Mouse (Mus musculus) retina, embryonic 14.5 days (tissue): ENCODE results near the gene Gm11172.
"Not testable (repeated sequence)": the region's sequence is repeated elsewhere in the genome, so short reads cannot be mapped to it uniquely, and the experiment has no call there.

Source experiments
- DNase-seq: peaks from one replicate; pipeline ENCODE4 v3.0.0-alpha.2; 2015; ENCODE audit warnings: low spot score

Gm11172 gene

DNA sequence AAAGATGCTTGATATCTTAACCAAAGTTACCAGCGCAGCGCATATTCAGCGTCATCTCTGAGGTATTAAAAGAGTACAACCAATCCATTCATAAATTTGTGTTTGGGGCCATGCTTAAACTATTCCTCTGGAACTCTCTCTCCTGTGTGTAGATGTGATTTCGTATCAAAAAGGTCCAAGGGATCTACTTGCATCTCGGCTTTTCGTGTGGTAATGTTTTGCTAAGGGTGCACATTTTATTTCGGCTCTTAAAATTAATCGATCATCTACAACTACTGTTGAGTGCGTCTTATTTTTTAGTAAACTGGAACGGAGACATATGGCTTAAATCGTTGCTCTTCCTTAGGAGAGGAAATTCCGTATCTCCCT, 21.8 kb downstream of the Gm11172 start:
- DNase-seq = no peak

DNA sequence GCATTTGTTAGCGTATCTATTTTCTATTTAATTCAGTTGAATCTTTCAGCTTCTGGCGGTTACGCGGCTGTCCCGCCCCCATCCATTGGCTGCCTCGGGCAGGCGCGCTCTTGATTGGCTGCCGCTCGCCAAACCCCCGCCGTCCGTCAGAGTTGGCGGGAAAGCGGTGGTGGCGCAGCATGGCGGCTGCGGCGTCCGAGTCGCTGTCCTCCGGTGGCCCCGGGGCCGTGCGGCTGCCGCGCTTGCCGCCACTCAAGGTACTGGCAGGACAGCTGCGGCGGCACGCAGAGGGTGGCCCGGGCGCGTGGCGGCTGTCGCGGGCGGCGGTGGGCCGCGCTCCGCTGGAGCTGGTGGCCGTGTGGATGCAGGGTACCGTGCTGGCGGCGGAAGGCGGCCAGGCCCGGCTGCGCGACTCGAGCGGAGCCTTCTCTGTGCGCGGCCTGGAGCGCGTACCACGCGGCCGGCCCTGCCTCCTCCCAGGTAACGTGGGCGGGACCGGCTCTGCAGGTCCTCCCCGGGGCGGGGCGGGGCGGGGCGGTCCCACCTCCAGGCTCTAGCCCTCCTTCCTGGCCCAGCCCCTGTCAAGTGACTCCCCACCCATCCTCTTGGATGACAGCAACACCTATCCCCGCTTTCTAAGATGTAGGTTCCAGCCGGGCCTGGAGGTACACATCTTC, 22.3 kb downstream of the Gm11172 start, which contains the start of gene Rmi2:
Gene Rmi2, plus strand, starts transcription at position 149 of the 677 bp plus-strand sequence.
- peak; percentile 91 for DNase-seq

DNA sequence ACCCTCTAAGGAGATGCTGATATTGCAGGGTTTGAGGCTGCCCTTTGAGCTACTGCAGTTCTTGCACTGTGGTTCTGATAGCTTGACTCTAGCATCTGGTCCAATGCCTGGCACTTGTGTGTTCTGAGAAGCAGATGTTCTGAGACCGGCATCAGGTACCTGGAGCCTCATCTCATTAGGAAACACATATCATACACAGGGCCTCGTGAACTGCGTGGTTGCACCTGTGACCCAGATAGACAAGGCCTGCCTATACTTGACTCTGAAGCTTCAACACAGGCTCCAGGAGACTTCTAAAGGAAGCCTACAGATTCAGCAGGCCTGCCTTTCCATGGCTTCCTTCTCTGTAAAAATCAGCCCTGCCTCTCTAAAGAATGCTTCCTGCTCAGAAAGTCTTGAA, 23.7 kb downstream of the Gm11172 start:
- DNase-seq = no peak

DNA sequence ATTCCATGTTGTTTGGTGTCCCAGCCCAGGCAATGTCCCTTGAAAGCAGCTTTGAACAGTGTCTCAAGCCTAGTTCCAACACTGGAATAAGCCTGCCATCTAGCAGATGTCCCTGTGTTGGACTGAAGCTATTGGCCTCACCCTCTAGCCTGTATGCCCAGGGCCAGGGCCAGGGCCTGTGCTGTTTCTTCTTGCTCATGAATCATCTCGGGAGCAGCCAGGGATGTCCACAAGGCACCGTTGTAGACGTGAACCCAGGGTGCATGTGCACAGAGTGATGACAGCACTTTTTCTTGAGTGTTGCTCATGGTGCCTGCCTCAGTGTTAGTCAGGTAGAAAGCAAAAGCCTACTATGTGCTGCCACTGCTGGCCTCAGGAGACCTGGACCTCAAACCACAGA, 24.5 kb downstream of the Gm11172 start:
- no peak for DNase-seq

DNA sequence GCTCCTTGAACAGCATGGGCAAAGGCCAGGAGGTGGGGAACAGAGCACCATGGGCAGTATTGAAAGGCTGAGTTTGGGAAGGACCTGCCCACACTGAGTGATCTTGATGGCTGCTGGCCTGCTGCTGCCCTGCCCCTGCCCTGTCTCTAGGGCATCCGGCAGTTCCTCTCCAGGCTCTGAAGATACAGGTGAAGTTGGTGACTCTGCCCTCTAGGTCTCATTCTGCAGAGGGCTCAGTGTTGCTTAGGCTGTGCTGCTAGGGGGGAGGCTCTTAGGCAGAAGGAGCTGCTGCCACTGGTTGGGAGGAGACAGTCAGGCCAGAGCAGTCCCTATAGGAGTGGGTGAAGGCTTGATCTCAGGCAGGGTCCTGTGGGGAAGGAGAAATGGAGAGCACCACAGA, 25.2 kb downstream of the Gm11172 start:
- no peak for DNase-seq

- no peak for DNase-seq
Observed at GRCm38 (mm10) chr16:10838487-10839245, 26.0 kb downstream of the Gm11172 start.

GRCm38 (mm10) chr16:10840018-10840417, 27.3 kb downstream of the Gm11172 start:
- DNase-seq = no peak

- no peak for DNase-seq
Observed at GRCm38 (mm10) chr16:10842282-10842855, 29.7 kb downstream of the Gm11172 start.

GRCm38 (mm10) chr16:10843486-10844318, 31.0 kb downstream of the Gm11172 start:
- DNase-seq = peak; percentile 42

- no peak for DNase-seq
Observed at GRCm38 (mm10) chr16:10844319-10844670, 31.6 kb downstream of the Gm11172 start.

- no peak for DNase-seq
Observed at GRCm38 (mm10) chr16:10845952-10846351, 33.2 kb downstream of the Gm11172 start.

- peak; percentile 67 for DNase-seq
Observed at GRCm38 (mm10) chr16:10846503-10846902, 33.8 kb downstream of the Gm11172 start.

DNA sequence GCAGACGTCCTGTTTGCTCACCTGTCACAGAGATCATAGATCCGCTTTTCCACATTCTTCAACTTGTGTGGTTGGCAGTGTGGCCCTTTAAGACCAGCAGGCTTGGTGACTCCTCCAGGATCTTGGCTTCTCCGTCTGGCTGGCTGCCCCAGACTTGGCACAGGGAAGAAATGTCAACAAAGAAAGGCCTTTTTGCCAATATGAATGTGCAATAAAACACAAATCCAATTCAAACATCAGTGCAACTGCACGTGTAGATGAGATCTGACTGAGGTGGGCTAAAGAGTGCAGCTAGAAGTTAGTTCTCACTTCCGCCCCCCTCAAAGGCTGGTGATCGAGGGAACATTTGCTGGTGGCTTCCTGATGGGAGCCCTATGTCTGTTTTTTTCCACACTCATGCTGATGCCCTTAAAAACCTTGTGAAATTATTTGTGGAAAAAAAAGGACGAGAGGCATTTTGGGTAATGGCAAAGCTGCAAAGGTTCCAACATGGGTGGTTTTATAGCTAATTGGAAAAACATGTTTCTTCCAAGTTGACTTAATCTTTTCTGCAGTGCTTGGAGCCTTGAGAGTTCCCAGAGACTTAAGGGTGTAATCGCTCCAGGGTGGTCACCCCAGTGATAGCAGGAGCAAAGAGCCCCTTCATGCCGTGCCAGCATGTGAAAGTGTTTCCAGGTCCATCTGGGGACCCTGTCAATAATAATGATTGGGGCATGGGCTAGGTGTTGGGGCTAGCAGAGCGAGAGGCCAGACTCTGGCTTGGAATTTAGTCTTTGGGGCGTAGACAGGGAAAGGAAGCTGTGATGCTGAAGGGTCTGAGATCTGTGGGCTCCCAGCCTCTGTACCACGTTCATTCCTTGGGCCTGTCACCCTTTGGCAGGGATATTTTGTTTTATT, 37.5 kb downstream of the Gm11172 start:
- no peak for DNase-seq

GRCm38 (mm10) chr16:10850905-10851304, 38.2 kb downstream of the Gm11172 start:
- DNase-seq = no peak

DNA sequence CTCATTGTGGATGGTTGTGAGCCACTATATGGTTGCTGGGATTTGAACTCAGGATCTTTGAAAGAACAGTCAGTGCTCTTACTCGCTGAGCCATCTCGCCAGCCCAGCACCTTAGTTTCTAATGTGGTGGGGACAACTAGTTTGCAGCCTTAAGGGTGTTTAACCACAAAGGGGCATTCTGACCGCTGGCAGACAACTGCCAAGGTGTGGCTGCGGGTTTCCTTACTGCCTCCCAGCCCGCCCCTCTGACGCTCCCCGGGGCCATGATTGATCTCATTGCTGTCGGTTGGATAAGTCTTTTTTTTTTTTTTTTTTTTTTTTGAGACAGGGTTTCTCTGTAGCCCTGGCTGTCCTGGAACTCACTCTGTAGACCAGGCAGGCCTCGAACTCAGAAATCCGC, 39.5 kb downstream of the Gm11172 start:
- not testable (repeated sequence) for DNase-seq

DNA sequence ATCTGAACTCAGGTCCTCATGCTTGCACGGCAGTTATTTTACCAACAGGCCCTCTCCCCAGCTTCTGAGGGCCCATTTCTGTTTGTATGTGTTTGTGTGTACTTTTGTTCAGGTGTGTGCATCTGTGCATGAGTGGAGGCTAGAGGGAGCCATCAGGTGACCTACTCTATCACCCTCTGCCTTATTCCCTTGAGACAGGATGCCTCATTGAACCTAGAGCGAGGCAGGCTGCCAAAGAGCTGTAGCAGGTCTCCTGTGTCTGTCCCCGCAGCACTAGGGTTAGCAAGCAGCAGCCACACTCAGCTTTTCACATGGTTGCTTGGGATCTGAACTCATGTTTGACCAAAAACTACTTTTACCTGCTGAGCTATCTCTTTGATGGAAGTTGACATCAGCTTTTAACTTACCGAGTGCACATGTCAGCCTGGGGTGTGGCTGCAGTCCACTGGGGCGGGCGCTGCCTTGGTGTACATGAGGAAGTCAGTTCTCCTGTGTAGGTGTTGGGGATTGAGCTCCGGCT, 47.1 kb downstream of the Gm11172 start:
- no peak for DNase-seq

GRCm38 (mm10) chr16:10861408-10861807, 48.7 kb downstream of the Gm11172 start:
- no peak for DNase-seq
